Mouse (Mus musculus) thymus, postnatal 25 days (tissue): ENCODE measurements around the gene Klhl21.

Experiments used
- DNase-seq: peaks from one replicate; pipeline ENCODE4 v3.0.0; 2022

The Klhl21 gene

DNA sequence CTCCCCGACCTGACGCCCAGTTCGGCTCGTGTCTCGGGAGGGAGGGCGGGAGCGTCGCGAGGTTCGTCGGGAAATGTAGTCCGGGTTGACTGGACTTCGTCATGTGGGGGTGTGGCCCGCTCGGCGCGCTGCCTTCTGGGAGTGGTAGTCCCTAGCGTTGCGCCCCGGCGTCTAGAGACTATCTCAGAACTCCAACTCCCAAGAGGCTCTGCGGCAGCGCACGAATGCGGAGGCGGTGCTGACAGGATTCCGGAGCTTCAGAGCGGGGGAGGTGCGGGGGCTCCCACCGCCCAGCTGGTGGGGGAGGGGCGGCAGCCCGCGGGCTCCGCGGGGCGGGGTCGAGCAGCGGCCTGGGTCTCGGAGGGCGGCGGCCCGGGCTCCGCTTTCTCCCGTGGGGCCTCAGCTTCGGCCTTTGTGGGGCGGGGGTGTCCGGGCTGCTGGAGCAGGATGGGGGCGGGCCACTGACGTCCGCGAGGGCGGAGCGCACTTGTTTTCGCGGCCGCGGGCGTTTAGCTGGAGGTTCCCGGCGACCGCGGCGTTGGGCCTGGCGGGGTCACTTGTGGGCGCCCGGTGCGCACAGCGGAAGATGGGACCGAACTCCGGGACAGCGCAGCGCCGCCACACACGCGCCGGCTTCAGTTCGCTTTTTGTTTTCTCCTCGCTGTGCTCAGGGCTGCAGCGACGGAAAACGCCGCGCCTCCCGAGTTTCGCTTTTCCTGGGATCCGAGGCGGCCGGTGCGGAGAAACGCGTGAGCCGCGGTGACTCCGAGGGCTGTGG, 12.2 kb upstream of the Klhl21 start, which contains the start of gene Phf13:
TSS of gene Phf13 (minus strand) at position 86 of the 778 bp plus-strand sequence.
- peak; percentile 99 for DNase-seq

DNA sequence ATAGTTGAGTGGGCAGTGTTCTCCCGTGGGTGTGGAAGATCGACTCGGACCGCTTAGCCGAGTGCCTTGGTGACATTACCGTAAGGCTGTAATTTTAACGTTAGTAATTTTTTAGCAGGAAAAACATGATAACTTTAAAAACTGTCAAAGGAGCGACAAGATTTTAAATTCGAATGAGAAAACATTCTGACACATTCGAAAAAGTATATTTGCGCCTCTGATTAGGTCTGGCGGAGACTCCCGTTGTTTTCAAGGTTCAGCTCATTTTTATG, 11.7 kb upstream of the Klhl21 start:
- DNase-seq: no peak

DNA sequence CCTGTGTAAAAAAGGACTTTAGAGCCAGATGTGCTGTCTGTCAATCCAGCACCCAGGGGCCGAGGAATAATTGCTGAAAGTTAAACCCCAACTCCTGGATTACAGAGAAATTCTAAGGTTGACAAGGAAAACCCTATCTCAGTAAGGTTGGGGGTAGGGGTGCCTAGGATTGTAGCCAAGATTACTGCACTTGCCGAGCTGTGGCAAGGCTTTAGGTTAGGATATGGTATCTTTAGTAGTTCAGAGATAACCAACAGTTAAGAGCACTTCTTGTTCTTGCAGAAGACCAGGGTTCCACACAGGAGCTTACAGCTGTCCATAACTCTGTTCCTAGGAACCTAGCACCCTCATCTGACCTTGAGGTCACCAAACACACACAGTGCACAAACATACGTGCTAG, 10.9 kb upstream of the Klhl21 start:
- no peak for DNase-seq

DNA sequence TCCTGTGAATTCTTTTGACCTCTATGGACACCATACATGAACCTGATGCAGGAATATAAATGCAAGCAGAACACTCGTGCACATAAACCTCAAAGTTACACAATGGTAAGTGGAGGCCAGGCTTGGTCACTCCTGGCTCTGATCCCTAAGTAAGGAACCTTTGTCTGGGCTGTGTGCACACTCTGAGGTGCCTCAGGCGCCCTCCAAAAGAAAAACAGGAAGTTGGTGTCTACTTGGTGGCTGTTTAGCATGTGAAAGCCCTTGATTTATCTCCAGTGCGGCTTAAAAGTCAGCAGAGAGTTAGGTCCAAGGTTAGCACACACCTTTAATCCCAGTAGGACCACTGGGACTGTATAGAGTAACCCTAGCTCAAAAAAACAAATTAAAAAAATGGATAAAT, 9.1 kb upstream of the Klhl21 start:
- DNase-seq: no peak

DNA sequence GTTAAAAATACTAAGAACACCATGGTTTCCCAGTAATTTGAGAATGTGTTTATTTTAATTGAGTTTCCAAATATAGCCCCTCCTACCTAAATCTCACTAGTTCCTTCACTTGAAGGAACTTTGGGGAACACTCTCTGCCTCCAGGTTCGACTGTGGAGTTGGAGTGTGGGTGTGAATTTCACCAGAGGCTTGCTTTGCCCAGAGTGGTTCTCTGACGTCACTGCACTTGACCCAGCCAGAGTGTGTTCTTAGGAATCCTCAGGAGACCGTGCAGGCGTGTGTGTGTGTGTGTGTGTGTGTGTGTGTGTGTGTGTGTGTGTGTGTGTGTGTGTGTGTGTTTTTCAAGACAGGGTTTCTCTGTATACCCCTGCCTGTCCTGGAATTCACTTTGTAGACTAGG, 7.7 kb upstream of the Klhl21 start:
- no peak for DNase-seq

DNA sequence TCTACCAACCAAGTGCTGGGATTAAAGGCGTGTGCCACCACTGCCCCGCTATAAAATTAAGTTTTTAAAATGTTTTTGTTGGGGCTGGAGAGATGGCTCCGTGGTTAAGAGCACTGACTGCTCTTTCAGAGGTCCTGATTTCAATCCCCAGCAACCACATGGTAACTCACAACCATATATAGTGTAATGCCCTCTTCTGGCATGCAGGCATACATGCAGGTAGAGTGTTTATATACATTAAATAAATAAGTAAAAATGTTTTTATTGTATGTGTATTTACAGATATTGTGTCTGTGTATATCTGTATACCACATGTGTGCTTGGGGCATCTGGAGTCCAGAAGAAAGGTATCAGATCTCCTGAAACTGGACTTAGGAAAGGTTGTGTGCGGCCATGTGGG, 7.3 kb upstream of the Klhl21 start:
- DNase-seq: no peak

DNA sequence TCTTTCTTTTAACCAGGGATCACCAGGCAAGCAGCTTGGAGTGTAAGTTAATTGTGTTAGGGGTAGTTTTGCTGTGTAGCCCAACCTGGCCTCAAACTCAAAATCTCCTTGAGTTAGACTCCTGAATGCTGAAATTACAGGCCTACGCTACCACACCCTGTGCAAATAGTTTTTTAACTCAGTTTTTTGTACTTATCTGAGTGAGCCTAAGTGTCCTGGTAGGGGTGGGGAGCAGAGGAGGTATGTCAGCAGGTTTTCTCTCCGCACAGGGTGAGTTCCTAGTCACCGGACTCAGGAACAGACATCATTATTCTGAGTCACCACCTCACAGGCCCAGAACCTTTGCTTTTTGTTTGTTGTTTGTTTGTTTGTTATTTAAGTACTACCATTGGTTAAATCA, 6.5 kb upstream of the Klhl21 start:
- no peak for DNase-seq

DNA sequence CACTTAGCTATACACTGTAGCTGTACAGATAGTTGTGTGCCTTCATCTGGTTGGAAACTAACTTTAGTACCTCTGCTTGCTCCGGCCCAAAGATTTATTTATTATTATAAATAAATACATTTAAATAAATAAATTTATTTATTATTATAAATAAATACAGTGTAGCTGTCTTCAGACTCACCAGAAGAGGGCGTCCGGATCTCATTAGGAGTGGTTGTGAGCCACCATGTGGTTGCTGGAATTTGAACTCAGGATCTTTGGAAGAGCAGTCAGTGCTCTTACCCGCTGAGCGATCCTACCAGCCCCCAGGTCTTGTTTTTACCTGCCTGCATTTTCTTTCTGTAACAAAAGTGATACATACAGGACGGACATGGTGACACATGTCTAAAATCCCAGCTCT, 2.5 kb upstream of the Klhl21 start:
- DNase-seq: no peak

DNA sequence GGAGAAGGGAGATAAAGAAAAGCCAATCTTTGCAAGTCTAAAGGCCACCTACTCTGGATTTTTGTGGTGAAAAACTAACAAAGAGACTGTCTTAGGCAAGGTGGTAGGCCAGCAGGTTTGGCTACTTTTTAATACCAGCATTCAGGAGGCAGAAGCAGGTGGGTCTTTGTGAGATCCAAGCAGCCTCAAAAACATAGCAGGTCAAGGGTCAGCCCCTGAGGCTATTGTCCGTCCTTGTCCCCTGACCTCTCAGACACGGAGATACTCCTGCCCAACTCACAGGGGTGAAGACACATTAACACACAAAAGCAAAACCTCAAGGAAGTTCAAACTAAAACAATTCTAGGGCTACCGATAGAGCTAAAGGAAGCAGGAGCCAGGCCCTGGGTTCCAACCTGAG, 1.8 kb upstream of the Klhl21 start:
- no peak for DNase-seq

DNA sequence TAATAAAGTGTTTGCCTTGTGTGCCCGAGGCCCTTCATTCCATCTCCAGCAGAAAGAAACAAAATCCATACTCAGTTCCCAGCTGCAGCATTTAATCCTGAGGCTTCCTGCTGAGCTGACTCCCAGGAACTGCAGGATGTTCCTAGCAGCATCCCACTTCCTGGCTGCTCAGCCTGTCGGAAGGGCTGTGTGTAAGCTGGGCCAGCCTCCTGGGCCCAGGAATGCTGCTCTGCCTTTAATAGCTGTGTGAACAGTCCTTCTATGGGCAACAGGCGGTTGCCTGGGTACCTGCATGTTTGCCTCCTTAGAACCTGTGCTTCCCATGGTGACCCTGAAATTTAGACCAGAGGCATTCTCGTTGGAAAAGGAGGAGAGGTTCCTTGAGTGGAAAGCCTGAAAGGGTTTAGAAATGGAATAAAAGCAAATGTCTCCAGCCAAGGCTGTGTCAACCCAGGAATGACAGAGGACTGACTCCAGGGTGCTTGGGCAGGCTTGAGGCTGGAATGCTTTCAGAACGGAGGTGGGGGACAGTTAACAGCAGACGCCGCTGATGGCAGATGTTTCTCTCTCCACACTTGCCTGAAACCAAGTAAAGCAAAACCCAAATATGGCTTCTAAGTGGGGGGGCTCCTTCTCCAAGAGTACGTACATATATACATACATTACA, 989 bp upstream of the Klhl21 start:
- DNase-seq: no peak

DNA sequence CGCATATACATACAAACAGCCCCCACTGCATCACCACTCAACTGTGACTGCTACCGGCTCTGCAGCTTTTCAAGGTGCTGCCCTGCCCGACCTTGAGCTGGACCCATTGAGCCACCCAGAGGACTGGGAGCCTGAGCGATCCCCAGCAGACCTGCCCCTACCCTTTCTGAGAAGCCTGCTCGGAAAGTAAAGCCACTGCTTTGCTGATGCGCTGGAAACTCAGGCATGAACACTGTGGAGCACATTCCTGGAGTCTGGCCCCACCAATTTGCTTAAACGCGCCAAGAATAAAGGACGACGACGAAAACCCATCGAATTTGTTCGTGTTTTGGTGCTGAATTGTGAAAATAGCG, 479 bp upstream of the Klhl21 start:
- DNase-seq: no peak

DNA sequence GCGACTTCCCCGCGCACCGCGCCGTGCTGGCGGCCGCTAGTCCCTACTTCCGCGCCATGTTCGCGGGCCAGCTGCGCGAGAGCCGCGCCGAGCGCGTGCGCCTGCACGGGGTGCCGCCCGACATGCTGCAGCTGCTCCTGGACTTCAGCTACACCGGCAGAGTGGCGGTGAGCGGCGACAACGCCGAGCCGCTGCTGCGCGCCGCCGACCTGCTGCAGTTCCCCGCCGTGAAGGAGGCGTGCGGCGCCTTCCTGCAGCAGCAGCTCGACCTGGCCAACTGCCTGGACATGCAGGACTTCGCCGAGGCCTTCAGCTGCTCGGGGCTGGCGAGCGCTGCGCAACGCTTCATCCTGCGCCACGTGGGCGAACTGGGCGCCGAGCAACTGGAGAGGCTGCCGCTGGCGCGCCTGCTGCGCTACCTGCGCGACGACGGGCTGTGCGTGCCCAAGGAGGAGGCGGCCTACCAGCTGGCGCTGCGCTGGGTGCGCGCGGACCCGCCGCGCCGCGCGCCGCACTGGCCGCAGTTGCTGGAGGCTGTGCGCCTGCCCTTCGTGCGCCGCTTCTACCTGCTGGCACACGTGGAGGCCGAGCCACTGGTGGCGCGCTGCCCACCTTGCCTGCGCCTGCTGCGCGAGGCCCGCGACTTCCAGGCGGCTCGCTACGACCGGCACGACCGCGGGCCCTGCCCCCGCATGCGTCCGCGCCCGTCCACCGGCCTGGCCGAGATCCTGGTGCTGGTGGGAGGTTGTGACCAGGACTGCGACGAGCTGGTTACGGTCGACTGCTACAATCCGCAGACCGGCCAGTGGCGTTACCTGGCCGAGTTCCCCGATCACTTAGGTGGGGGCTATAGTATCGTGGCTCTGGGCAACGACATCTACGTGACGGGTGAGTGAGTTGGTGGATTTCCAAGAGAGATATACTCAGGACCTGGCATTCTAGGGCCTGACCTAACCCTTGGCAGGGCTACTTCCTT, 761 bp downstream of the Klhl21 start:
- peak; percentile 59 for DNase-seq

DNA sequence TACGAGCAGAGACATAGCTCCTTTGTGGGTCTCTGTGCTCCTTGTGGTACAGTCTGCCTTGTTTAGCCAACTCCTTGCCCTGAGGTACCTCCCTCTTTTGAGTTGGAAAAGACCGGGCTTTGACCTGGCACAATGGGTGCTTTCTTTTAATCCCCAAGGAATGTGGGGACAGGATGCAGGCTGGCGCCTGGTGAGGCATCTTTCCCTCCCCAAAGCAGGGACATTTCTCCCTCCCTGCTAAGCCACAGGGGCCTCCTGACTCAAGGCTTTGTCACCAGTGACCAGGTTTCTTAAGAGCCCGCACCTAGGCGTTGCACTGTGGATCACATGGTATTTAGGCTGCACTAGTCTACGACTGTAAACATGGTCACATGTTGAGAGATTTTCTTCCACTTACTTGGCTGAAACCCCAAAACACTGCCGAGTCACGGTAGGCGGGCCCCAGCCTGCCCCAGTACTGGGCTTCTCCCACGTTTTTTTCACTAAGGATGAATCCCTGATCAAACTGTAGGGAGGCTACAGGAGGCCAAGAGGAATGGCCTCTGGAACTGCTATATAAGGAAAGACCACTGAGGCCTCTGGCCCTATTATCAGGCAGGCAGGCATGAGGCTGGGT, 1.6 kb downstream of the Klhl21 start:
- no peak for DNase-seq

DNA sequence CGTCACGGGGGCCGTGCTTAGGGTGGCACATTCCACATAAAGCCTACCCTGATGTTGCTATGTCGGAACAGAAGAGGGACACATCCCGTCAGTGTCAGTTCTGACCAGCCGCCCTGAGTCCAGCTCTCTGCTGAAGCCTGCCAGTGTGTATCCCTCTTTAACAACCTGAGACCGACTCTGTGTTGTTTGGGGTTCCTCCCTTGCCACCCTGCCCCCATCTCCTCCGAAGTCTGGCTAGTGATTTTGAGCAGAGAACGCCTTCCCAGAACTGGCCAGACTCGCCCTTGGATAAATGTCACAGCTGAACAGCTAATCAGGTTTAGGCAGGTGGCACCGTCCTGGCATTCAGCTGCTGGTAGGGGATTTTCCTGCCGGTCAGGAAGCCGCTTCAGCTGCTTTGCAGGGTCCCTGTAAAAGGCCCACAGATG, 2.1 kb downstream of the Klhl21 start:
- peak; percentile 12 for DNase-seq

DNA sequence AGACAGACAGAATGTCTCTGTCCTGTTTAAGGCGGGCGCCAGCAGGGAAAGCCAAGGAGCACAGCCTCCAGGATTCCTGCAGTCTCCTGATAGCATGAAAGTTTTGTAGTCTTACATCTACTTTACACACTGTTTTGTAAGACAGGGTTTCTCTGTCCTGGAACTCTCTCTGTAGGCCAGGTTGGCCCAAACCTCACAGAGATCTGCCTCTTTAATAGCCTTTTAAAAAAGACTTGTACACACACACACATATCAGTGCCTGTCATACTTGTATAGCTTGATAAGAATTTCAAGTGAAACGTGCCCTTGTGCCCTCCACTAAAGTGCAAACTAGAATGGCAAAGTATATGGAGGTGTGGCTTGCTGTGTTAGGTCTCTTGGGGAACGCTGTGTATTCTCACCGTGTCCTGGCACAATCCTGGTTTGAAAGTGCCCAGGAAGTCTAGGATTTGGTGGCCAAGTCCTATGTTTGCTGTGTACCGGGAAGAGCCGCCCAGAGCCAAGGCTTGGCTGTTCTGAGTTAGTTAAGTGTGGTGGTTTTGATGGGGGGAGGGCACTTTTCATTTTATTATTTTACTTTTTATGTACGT, 2.7 kb downstream of the Klhl21 start:
- DNase-seq: no peak

DNA sequence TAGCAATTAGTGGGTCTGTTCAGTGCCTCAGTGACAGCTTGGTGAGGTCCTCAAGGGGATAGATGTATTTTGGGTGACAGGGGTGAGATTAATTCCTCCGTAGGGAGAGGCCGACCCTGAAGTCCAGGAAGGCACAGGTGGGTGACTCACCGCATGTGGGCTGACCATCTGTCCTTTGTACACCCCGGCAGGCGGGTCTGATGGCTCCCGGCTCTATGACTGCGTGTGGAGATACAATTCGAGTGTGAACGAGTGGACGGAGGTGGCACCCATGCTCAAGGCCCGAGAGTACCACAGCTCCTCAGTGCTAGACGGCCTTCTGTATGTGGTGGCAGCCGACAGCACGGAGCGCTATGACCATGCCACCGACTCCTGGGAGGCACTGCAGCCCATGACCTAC, 3.5 kb downstream of the Klhl21 start:
- no peak for DNase-seq

DNA sequence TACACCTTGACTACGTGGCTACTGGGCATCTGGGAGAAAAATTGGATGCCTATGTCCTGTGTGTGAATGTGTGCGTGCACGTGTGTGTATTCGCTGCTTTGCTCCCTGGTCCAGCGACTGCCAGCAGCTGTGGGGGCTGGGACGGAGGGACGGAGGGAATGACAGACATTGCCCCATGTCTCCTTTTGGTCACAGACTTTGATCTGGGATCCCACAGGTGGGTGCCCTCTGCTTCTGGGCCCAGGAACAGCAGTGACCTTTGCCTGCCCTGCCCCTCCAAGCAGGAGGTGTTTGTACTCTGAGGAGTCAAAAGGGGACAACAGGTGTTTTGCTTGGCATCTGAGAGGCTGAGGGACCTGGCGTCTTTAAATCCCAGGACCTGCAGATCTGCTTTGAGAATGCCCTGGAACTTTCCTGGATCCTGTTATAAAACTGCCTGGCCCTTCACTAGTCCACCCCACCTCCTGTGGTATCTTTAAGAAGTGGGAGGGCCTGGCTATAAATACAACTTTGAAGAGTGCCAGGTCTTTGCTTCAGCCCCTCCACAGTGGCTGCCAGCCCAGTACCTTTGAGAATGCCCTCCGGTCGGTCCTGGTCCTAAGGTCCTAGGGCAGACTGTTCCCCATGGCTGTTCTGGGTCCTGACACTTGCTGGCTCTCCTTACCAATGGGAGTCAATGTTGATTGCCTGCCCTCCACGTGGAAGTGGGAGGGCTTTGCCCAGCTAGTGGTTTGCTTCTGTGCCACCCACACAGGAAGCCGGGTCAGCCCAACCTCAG, 4.6 kb downstream of the Klhl21 start:
- DNase-seq: no peak

DNA sequence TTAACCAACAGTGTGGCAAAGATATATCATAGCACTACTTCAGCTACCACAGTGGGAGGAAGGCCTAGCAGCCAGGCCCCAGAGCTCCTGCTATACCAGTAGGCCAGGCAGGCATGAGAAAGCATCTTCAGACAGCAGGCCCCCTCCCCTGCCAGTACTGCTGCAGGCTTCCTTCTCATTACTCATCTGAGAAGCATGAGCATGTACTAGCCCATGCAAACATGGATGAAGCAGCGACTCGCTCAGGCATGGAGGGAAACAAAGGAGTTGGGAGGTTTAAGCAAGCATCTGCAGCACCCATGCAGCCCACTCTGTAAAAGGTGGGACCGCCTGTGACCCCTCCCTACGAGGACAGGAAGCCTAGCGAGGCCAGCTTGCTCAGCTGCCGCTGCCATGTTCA, 10.5 kb downstream of the Klhl21 start:
- DNase-seq: no peak

DNA sequence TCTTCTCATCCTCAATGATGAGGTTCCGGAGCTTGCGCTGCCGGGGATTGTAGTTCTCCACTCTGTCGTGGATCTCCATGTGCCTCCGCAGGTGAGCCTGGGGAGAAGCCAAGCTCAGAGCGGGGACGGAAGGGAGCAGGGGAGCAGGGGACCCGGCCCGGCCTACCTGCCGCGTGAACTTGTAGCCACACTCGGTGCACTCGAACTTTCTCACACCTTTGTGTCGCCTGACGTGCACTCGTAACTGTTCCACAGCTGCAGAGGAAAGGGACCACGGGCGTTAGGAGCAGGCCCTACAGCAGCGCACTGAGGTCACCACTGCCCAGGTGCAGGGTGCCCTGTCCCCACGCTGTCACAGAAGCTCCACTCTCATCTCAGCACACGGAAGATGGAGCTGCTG, 11.4 kb downstream of the Klhl21 start:
- DNase-seq: no peak

DNA sequence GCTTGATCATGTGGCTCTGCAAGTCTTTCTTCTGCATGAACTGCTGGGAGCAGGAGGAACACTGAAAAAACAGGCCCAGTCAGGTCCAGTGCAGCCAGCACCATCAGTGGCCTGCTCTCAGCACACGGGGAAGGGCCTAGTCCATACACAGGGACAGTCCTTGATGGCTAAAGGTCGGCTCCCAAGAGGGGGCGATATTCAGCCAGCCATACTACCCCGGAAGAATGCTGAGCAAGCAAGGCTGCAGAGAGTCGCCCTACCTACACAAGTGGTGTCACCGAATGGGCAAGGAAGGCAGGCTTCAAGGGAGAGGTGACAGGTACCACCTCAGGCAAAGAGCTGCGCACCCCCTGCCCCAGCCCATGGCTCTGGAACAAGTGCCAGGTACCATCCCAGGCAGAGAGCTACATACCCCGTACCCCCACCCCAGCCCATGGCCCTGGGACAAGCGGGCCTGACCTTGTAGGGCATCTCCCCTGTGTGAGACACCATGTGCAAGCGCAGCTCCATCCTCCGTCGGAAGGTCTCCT, 13.0 kb downstream of the Klhl21 start:
- DNase-seq: no peak

DNA sequence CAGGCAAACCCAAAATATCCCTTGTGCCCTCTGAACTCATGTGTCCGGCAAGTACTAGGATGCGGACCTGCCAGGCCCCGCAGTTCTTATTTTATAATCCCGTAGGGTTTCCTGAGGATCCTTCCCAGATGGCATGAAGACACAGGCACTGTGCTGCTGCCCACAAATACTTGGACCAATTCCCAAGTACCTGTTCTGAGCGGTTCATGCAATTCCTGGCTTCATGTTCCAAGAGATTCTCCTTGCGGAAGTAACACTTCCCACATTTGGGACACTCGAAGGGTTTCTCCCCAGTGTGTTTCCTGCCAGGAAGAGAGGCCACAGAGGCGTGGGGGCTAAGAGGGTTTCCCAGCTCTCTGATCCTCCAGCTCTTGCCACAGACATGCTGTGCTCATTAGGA, 13.9 kb downstream of the Klhl21 start:
- DNase-seq: no peak

DNA sequence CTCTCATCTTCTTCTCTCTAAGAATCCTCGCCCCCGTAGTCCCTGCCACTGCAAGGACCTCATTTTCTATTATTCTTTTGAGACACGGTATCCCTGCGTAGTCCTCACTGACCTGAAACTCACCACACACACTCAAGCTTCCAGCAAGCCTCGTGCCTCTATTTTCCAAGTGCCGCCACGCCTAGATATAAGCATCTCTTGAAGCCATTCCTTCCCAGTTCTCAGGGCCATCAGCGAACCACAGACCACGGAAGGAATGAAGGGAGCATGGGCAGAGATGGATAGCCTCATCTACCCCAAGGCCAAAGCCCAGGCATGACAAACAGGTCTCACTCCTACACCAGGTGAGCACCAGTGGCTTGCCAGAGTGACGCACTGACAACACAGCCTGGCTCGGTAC, 15.9 kb downstream of the Klhl21 start:
- DNase-seq: no peak
